Mouse (Mus musculus): ENCODE data around the gene Atg4a. TPM values are rescaled to one million over a fixed set of nuclear protein-coding genes. Genes with fewer than 3 reads are reported as not detected.

Atg4a gene
- polyA plus RNA-seq, 1 experiment, result 4.6 TPM

- Histone ChIP-seq H3K4me1 (ENCODE audit: control insufficient read depth, insufficient read depth, low read length) (no peaks in the 10 kb centered on the region), H3K9me3 (replicated peaks; ENCODE audit: control insufficient read depth, insufficient read depth, low read length, poor library complexity, severe bottlenecking) (no peaks in the 10 kb centered on the region), H3K36me3 (ENCODE audit: control insufficient read depth, insufficient read depth, low read length, poor library complexity, severe bottlenecking) (no peaks in the 10 kb centered on the region; the same call in 1 of the 2 replicates), H3K27me3 (ENCODE audit: control insufficient read depth, insufficient read depth, low read length, poor library complexity, severe bottlenecking) (no peaks in the 10 kb centered on the region), H3K27ac (ENCODE audit: insufficient read depth, low read length) (no peak overlapping the region), H3K4me3 (ENCODE audit: low read depth, low read length) (no peak overlapping the region), H3K9ac (ENCODE audit: low read depth, poor library complexity, severe bottlenecking) (no peak overlapping the region)
- TF ChIP-seq EP300 (IDR thresholded peaks at IDR 0.05; ENCODE audit: insufficient read depth, low read depth, low read length), result no peak
- no peak for TF ChIP-seq POLR2A (IDR thresholded peaks at IDR 0.05; ENCODE audit: insufficient read depth, low read length)
- no peak for TF ChIP-seq CTCF (IDR thresholded peaks at IDR 0.05; ENCODE audit: low read depth, low read length)
Measured at GRCm38 (mm10) chrX:140953618-140954017, 3.1 kb upstream of the Atg4a start.

DNA sequence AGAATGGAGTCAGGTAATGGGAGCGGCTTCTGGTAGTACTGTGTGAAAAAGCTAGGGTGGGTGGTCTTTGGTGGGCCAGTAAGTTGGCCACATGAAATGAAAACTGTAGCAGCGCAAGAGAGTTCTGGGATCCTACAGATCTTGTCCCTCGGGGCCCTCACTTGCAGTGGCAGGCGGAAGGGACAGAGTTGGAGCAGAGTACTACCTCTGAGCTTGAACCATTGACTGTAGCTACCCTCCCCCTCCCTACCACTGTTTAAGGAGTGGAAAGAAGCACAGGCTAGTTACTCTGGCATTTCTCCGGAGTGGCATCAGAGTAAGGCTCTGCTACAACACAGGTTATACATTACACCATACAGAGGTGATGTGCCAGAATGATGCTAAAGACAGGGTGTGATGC, 252 bp downstream of the Atg4a start:
- no peaks in the 10 kb centered on the region for H3K9me3 ChIP-seq (replicated peaks; ENCODE audit: control insufficient read depth, insufficient read depth, low read length, poor library complexity, severe bottlenecking)
- TF ChIP-seq EP300 (IDR thresholded peaks at IDR 0.05; ENCODE audit: insufficient read depth, low read depth, low read length) (no peak), POLR2A (IDR thresholded peaks at IDR 0.05; ENCODE audit: insufficient read depth, low read length) (no peak), CTCF (IDR thresholded peaks at IDR 0.05; ENCODE audit: low read depth, low read length) (no peak)
- no peaks in the 10 kb centered on the region; the same call in 1 of the 2 replicates for H3K36me3 ChIP-seq (ENCODE audit: control insufficient read depth, insufficient read depth, low read length, poor library complexity, severe bottlenecking)
- H3K4me3 ChIP-seq (ENCODE audit: low read depth, low read length), result peak overlapping the region; percentile 66
- H3K4me1 ChIP-seq (ENCODE audit: control insufficient read depth, insufficient read depth, low read length), result no peaks in the 10 kb centered on the region
- no peaks in the 10 kb centered on the region for H3K27me3 ChIP-seq (ENCODE audit: control insufficient read depth, insufficient read depth, low read length, poor library complexity, severe bottlenecking)
- no peak overlapping the region for H3K27ac ChIP-seq (ENCODE audit: insufficient read depth, low read length)
- H3K9ac ChIP-seq (ENCODE audit: low read depth, poor library complexity, severe bottlenecking), result no peak overlapping the region

- Histone ChIP-seq H3K36me3 (ENCODE audit: control insufficient read depth, insufficient read depth, low read length, poor library complexity, severe bottlenecking) (no peaks in the 10 kb centered on the region), H3K4me1 (ENCODE audit: control insufficient read depth, insufficient read depth, low read length) (no peaks in the 10 kb centered on the region), H3K27me3 (ENCODE audit: control insufficient read depth, insufficient read depth, low read length, poor library complexity, severe bottlenecking) (no peaks in the 10 kb centered on the region), H3K4me3 (ENCODE audit: low read depth, low read length) (no peak overlapping the region), H3K9me3 (replicated peaks; ENCODE audit: control insufficient read depth, insufficient read depth, low read length, poor library complexity, severe bottlenecking) (no peaks in the 10 kb centered on the region), H3K27ac (ENCODE audit: insufficient read depth, low read length) (no peak overlapping the region), H3K9ac (ENCODE audit: low read depth, poor library complexity, severe bottlenecking) (no peak overlapping the region)
- TF ChIP-seq CTCF (IDR thresholded peaks at IDR 0.05; ENCODE audit: low read depth, low read length) (no peak), POLR2A (IDR thresholded peaks at IDR 0.05; ENCODE audit: insufficient read depth, low read length) (no peak), EP300 (IDR thresholded peaks at IDR 0.05; ENCODE audit: insufficient read depth, low read depth, low read length) (no peak)
Measured at GRCm38 (mm10) chrX:140978943-140979342, 22.2 kb downstream of the Atg4a start.

GRCm38 (mm10) chrX:140979546-140979945, 22.8 kb downstream of the Atg4a start:
- H3K36me3 ChIP-seq (ENCODE audit: control insufficient read depth, insufficient read depth, low read length, poor library complexity, severe bottlenecking), result no peaks in the 10 kb centered on the region
- H3K27ac ChIP-seq (ENCODE audit: insufficient read depth, low read length), result no peak overlapping the region
- no peak for TF ChIP-seq CTCF (IDR thresholded peaks at IDR 0.05; ENCODE audit: low read depth, low read length)
- TF ChIP-seq POLR2A (IDR thresholded peaks at IDR 0.05; ENCODE audit: insufficient read depth, low read length), result no peak
- no peak for TF ChIP-seq EP300 (IDR thresholded peaks at IDR 0.05; ENCODE audit: insufficient read depth, low read depth, low read length)
- no peaks in the 10 kb centered on the region for H3K27me3 ChIP-seq (ENCODE audit: control insufficient read depth, insufficient read depth, low read length, poor library complexity, severe bottlenecking)
- no peak overlapping the region for H3K9ac ChIP-seq (ENCODE audit: low read depth, poor library complexity, severe bottlenecking)
- no peaks in the 10 kb centered on the region for H3K9me3 ChIP-seq (replicated peaks; ENCODE audit: control insufficient read depth, insufficient read depth, low read length, poor library complexity, severe bottlenecking)
- no peak overlapping the region for H3K4me3 ChIP-seq (ENCODE audit: low read depth, low read length)
- H3K4me1 ChIP-seq (ENCODE audit: control insufficient read depth, insufficient read depth, low read length), result no peaks in the 10 kb centered on the region

DNA sequence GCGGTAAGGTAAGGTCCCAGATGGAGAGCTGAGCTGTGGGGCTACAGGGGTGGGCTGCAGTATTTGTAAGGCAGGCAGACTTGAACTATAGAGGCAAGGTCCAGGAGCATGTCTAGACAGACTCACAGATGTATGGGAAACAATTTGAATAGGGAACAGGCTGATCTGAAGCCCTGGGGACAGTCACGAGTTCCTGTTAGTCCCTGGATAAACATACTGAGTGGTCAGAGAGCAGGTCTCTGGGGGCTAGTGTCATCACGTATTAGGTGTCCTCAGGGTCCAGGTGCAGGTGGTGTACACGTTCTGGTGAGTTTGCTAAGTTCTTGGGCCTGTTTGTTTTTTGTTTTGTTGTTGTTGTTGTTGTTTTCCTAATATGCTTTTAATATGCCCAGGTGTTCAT, 23.5 kb downstream of the Atg4a start:
- H3K4me3 ChIP-seq (ENCODE audit: low read depth, low read length), result no peak overlapping the region
- no peaks in the 10 kb centered on the region for H3K36me3 ChIP-seq (ENCODE audit: control insufficient read depth, insufficient read depth, low read length, poor library complexity, severe bottlenecking)
- no peaks in the 10 kb centered on the region for H3K9me3 ChIP-seq (replicated peaks; ENCODE audit: control insufficient read depth, insufficient read depth, low read length, poor library complexity, severe bottlenecking)
- H3K27ac ChIP-seq (ENCODE audit: insufficient read depth, low read length), result no peak overlapping the region
- H3K9ac ChIP-seq (ENCODE audit: low read depth, poor library complexity, severe bottlenecking), result no peak overlapping the region
- H3K27me3 ChIP-seq (ENCODE audit: control insufficient read depth, insufficient read depth, low read length, poor library complexity, severe bottlenecking), result no peaks in the 10 kb centered on the region
- H3K4me1 ChIP-seq (ENCODE audit: control insufficient read depth, insufficient read depth, low read length), result no peaks in the 10 kb centered on the region
- TF ChIP-seq POLR2A (IDR thresholded peaks at IDR 0.05; ENCODE audit: insufficient read depth, low read length) (no peak), CTCF (IDR thresholded peaks at IDR 0.05; ENCODE audit: low read depth, low read length) (no peak), EP300 (IDR thresholded peaks at IDR 0.05; ENCODE audit: insufficient read depth, low read depth, low read length) (no peak)

- no peak for TF ChIP-seq CTCF (IDR thresholded peaks at IDR 0.05; ENCODE audit: low read depth, low read length)
- TF ChIP-seq EP300 (IDR thresholded peaks at IDR 0.05; ENCODE audit: insufficient read depth, low read depth, low read length), result no peak
- no peak for TF ChIP-seq POLR2A (IDR thresholded peaks at IDR 0.05; ENCODE audit: insufficient read depth, low read length)
- no peaks in the 10 kb centered on the region for H3K4me1 ChIP-seq (ENCODE audit: control insufficient read depth, insufficient read depth, low read length)
- no peaks in the 10 kb centered on the region for H3K9me3 ChIP-seq (replicated peaks; ENCODE audit: control insufficient read depth, insufficient read depth, low read length, poor library complexity, severe bottlenecking)
- H3K27me3 ChIP-seq (ENCODE audit: control insufficient read depth, insufficient read depth, low read length, poor library complexity, severe bottlenecking), result no peaks in the 10 kb centered on the region
- no peak overlapping the region for H3K4me3 ChIP-seq (ENCODE audit: low read depth, low read length)
- no peak overlapping the region for H3K27ac ChIP-seq (ENCODE audit: insufficient read depth, low read length)
- no peak overlapping the region for H3K9ac ChIP-seq (ENCODE audit: low read depth, poor library complexity, severe bottlenecking)
- H3K36me3 ChIP-seq (ENCODE audit: control insufficient read depth, insufficient read depth, low read length, poor library complexity, severe bottlenecking), result no peaks in the 10 kb centered on the region
Measured at GRCm38 (mm10) chrX:140983206-140983960, 26.7 kb downstream of the Atg4a start.

Data from ES-Bruce4 (cell line).